Mouse (Mus musculus): ENCODE data around the gene Crtc2. TPM values are rescaled to one million over a fixed set of nuclear protein-coding genes. Genes with fewer than 3 reads are reported as not detected.
A peak's percentile ranks its signal among the peaks of the same experiment; 100 is the strongest.

Crtc2 gene
- total RNA-seq (2021): 10 to 100 TPM; 36.4 to 45.7 TPM
- long read RNA-seq, transcript Crtc2-201 (14 exons, 2,747 nt): major isoform, 6 of 24 reads
- long read RNA-seq, partial matches to known transcripts: 2 of 24 reads
- long read RNA-seq, other reads (novel, unspliced or antisense): 16 of 24 reads

DNA sequence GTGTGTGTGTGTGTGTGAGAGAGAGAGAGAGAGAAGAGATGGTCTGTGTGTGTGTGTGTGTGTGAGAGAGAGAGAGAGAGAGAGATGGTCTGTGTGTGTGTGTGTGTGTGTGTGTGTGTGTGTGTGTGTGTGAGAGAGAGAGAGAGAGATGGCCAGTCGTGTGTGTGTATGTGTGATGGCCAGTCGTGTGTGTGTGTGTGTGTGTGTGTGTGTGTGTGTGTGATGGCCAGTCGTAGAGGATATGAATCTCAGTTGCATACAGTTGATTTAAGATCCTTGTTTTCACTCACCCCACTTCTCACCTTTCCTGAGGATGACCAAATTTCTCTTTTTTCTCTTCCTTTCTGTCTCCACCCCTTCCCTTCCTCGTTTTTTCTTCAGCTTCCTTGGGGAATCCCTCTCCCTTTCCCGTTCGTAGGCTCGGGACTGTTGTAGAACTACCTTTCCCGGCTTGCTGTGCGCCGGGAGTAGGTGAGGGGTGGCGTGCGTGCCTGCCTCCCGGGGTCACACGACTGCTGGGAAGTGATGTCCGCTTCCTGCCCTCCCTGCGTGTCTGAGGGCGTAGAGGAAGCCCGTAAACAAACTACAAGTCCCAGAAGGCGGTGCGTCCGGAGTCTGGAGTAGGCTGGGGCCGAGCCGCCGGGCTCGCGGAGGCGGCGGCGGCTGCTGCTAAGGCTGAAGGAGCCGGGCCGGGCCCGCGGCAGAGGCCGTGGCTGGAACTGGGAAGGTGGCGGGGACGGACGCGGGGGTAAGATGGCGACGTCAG, at the start of gene Crtc2:
TSS of gene Crtc2 (plus strand) at position 511 of the 766 bp plus-strand sequence.
- peak; percentile 98 for DNase-seq (ENCODE audit: low spot score in 2 of 2)

DNA sequence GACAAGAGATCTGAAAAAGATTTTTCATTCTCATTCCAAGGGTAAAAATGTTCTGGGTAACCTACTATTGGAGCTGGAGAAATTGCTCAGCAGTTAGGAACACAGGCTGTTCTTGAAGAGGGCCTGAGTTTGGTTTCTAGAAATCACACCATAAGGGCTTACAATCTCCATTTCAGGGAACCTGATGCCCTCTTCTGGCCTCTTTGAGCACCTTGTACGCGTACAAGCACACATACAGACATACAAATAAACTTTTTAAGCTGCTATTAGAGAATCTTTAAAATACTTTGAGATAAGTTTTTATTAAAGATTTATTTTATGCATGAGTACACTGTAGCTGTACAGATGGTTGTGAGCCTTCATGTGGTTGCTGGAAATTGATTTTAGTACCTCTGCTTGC, 49.4 kb upstream of the Crtc2 start:
- no peak for DNase-seq (ENCODE audit: low spot score in 2 of 2)

DNA sequence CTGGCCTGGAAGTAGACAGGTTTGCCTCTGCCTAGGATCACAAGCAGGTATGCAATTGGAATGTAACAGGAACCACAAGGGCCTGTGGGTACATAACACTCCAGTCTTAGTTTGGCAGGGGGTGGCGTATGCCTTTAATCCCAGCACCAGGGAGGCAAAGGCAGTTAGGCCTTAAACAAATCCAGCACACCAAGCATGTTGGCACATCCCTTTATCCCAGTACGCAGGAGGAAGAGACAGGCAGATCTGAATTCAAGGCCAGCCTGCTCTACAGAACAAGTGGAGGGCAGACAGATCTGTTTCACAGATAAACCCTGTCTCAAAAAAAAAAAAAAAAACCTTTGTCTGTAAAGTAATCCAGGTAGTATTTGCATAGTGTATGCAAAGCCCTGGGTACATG, 45.3 kb upstream of the Crtc2 start:
- no peak for DNase-seq (ENCODE audit: low spot score in 2 of 2)

DNA sequence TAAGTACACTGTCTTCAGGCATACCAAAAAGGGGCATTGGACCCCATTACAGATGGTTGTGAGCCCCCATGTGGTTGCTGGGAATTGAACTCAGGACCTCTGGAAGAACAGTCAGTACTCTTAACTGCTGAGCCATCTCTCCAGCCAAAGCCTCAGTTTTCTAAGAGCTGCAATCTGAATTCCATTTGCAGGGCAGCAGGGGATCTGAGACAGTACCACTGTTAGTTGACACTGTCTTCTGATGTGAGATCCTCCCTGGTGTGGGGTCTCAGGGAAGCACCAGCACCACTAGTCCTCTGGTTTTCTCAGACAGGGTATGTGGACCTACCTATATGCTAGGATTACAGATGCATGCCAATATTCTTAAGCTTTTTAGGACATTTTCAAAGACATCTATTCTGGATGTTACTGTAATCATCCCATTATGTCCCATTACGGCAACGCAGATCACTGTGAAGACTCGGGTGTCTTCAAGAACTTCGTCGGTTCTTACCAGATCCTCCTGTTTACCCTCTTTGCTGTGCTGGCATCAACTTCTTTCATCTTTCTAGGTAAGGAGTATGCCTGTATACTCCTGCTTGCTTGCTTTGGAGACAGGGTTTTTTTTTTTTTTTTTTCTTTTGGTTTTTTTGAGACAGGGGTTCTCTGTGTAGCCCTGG, 43.9 kb upstream of the Crtc2 start:
- DNase-seq (ENCODE audit: low spot score in 2 of 2): no peak

DNA sequence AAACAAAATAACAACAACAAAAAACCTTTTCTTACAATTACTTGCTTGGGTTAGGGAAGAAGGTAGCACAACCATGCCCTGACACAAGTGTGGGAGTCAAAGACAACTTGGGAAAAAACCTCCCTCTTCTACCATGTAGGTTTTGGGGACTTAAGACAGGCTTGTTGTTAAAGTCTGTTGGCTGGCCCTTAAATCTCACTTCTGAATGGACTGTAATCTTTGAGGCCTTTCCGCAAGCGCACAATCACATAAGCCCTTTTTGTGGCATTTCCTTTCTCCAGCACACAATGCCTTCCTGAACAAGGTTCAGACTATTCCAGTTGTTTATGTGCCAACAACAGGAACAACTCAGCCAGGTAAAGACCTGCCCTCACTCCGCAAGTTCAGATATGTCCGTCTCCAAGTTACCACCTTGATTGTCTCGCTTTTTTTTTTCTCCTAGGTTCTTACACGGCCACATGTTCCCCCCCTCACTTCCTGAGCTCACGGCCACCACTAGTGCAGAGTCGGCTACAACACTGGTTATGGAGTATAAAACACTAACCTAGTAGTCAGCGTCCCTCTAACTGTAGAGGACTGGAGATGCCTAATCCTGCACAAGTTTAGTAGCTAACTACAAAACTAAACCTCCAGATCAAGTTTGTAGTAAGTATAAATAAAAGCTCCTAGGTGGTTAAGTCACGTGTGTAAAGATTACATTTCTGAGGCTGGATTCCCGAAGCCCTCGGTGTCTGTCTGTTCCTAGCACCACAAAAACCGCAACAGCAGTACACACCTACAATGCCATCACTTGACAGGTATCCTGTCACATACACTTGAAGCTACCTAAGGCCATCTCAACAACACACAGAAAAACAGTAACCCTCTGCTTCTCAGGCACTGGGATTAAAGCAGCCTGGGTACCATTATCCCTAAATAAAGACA, 42.2 kb upstream of the Crtc2 start:
- no peak for DNase-seq (ENCODE audit: low spot score in 2 of 2)

DNA sequence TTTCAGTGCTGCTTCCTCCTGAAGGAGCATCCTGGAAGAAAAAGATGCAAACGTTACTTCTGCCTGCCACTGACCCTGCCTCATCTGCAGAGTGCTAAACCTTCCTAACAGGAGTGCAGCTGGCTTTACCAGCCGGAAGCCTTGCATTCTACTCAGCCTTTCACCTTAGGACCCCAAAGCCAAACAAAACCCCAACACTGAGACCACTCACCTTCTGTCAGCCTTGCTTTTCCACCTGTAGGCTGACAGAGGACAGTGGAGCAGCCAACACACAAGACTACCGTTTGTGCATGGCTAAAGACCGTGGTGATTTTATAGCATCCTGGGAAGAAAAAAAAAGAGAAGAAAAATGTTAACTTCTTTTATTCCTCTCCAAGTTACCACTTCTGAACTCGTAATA, 41.2 kb upstream of the Crtc2 start:
- no peak for DNase-seq (ENCODE audit: low spot score in 2 of 2)

DNA sequence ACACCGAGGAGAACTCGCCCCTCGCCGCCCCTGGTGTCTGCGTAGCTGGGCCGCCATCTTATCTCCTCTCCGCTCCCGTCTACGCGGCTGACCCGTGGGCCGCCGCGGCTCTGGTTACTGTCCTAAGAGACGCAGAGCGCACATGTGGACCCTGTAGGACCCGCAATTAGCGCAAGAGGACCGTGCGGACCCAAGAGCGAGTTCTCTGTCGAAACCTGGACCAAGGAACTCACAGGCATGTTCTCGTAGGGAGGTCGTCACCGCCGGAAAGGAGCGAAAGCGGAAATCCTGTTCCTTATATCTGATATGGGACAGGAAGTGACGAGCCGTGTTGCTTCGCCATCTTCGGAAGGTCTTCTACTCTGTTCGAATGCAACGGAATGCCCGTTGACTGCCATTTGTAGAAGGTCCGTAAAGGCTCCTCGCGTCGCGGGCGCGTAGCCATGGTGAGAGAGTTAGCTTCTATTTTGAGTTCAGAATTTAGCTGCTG, 40.5 kb upstream of the Crtc2 start, which contains the start of the genes Rps27 and Rab13:
TSS of gene Rps27 (minus strand) at position 275 of the 490 bp plus-strand sequence.
TSS of gene Rab13 (plus strand) at position 319 of the 490 bp plus-strand sequence.
- peak; percentile 88 to 96 for DNase-seq (ENCODE audit: low spot score in 2 of 2)

DNA sequence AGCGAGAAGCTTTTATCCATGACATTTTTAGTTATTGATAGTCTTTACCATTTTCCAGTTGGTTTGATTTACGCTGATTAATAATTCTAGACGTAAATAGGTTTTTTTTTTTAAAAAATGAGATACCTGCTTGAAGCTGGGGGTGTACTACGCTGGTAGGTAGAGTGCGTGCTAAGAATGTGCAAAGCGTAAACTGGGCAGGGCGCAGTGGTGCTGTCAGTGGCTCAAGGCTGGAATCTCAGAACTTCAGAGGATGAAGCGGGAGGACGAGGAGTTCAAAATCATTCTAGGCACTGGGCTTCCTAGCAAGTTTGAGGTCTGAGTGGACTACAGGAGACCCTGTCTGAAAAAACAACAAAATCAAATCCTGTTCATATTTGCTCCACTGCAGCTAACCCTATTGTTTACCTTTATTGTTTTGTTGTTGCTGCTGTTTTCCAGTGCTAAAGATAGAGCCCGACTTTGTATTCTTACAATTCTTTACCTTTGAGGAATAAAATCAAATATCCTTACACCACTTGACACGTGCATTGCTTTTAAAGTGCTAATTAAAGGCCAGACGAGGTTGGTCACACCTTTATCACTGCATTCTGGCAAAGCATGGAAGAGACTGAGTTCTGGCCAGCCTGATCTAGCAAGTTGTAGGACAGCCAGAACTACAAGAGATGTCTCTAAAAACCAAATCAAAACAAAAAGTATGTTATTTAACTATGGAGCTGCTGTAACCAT, 39.8 kb upstream of the Crtc2 start:
- peak in 1 of 2 experiments; percentile 14 for DNase-seq (ENCODE audit: low spot score in 2 of 2)

DNA sequence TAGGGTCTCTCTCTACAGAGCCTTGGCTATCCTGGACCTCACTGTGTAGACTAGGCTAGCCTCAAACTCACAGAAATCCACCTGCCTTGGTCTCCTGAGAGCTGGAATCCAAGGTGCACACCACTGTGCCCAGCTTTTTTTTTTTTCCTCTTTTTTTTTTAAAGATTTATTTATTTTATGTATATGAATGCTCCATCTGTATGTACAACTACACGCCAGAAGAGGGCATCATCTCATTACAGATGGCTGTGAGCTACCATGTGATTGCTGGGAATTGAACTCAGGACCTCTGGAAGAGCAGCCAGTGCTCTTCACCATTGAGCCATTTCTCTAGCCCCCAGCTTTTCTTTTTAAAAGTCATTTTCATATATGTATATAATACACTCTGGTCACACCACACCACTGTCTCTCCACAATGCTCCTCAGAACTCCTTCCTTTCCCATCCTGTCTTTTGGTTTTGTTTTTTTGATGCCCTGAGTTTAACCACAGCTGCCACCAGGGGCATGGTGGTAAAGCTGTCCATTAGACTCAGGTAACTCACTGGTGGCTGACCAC, 38.1 kb upstream of the Crtc2 start:
- no peak for DNase-seq (ENCODE audit: low spot score in 2 of 2)

DNA sequence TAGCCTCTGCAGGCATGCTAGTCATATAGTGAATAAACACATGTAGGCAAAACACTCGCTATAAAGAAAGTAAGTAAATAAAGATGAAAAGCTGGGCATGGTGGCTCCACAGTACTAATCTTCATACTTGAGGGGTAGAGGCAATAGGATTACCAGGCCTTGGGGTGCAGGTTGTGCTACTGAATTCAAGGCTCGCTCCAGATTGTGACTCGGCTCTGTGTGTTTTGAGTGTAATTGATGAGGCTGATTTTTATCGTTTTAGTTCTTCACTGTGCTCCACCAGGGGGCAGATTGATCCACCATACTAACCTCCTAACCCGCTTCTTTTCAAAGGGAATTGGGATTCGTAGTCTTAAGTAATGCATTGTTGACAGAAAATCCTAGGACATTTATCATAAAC, 33.9 kb upstream of the Crtc2 start:
- DNase-seq (ENCODE audit: low spot score in 2 of 2): peak; percentile 38 to 81

DNA sequence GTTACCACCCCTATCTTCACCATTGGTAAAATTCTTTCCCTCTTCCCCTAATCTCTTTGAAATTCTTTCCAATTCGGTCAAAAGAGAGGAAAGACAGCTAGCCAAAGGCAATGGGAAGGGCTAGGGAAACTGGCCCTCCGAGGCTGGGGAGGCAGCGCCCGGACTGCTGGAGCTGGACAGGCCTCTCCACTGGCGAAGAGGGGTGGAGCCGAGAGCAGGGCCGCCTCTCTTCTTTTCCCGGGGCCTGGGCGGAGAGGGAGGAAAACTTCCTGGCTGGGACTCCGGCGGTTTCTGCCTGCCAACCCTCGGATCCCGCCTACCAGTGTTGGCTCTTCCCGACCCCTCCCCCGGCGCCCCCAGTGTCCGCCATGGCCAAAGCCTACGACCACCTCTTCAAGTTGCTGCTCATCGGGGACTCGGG, 33.4 kb upstream of the Crtc2 start:
- DNase-seq (ENCODE audit: low spot score in 2 of 2): peak; percentile 30 to 36

DNA sequence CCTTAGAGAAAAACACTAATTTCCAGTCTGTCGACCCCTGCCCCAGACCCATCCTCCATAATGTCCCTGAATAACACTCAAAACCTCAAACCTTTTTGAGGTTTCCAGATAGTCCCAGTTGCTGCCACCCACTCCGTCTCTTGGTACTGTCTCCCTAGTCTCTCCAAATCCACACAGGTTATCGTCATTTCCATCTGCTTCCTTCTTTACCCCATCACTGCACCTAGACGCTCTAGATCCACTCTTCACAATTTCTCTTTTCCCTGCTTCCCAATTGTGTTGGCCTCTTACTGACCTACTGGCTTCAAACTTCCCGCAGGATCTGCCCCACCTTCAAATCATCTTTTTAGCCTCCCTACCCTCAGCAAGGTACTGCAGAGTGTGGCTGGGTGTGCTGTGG, 32.8 kb upstream of the Crtc2 start:
- no peak for DNase-seq (ENCODE audit: low spot score in 2 of 2)

DNA sequence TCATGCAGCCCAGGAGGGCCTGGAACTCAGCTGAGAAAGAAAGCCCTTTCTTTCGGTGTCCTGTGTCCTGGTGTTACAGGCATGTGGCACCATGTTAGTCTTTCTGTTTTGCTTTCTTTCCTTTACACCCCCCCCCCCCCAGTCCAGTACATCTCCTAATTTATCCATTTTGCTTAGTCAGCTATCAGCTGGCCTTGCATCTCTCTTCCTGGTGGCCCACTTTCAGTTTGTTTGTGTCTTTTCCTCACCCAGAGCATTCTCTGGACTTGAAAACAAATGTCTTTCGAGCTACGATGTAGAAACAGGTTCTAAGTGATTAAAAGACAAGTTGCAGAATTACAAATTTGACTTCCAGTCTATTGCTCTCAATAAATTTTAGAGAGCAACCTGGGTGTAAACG, 31.5 kb upstream of the Crtc2 start:
- no peak for DNase-seq (ENCODE audit: low spot score in 2 of 2)

DNA sequence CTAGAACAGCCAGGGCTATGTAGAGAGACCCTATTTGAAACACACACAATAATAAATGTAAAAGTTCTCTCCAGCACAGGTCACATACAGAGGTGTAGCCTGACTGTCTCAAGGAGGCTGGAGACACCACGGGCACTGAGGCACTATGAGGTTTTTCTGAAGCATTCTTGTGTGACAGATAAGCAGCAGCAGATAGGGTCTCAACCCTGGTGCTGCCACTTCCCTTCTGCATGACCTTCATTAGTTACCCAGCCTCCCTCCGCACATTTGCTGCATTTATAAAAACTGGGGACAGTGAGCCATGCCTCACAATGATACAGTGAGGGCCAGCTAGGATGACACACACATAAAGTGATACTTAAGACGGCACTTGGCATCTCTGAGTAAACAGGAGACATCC, 31.0 kb upstream of the Crtc2 start:
- no peak for DNase-seq (ENCODE audit: low spot score in 2 of 2)

DNA sequence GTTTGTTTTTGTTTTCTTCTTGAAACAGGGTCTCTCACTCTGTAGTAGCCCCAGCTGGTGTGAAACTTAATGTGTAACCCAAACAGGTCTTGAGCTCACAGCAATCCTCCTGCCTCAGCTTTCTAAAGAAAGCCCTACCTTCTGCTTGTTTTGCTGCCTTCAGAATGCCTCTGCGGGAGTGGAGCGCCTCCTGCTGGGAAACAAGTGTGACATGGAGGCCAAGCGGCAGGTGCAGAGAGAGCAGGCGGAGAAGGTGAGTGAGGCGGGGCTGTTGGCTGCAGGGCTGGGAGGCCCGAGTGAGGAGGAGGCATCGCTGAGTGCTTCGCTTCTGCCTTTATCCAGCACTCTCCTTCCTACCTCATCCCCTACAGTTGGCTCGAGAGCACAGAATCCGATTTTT, 29.6 kb upstream of the Crtc2 start:
- DNase-seq (ENCODE audit: low spot score in 2 of 2): no peak

DNA sequence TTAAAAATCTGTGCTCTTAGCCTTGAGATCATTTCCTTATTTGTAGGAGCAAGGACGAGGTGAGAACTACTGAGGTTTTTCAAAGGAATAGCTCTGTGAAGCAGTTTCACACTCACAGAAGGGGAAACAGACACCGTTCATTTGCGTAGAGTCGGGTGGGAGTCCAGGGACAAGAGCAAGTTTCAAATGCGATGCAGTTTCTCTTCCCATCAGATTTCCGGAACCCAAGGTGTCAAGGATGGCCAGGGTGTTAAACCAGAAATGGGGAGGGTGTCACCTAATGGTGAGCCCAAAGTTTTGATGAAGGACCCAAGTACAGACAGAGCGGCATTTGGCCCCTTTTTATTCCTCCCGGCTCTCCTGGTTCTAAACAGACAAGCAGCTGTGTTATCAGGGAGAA, 22.9 kb upstream of the Crtc2 start:
- no peak for DNase-seq (ENCODE audit: low spot score in 2 of 2)

DNA sequence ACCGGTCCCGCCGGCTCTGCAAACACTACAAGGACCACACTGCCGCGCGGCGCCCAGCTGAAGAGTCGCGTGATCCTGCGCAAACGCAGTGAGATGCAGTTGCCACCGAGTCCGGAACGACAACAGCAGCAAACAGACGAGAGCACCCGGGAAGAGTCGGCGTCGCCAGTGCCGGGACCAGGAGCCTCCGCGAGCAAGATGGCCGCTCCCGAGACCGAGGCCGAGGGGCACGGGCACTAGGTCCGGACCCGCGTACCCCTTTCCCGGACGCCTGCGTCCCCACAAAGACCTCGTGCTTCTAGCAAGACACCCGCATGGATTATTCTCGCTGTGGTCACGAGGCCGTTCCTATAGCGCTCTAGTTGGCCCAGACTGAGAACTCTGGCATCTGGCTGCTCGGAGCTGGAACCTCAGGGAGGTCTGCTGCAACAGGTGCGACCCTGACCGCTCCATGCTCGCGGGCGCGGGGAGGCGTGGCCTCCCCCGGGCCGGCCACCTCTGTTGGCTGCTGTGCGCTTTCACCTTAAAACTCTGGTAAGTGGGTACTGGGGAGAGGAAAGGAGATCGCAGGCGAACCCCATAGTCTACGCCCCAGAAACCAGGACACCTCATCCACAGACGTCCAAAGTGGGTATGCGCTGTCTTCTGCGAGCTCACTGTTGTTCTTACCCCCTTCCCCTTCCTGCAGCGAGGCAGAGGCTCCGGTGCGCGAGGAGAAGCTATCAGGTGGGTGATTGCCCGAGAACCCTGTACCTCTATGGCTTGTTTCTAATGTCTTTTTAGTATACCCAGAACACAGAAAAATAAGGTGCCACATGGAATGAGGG, 22.2 kb upstream of the Crtc2 start, which contains the start of gene Jtb:
TSS of gene Jtb (plus strand) at position 91 of the 827 bp plus-strand sequence.
- peak; percentile 95 to 98 for DNase-seq (ENCODE audit: low spot score in 2 of 2)

DNA sequence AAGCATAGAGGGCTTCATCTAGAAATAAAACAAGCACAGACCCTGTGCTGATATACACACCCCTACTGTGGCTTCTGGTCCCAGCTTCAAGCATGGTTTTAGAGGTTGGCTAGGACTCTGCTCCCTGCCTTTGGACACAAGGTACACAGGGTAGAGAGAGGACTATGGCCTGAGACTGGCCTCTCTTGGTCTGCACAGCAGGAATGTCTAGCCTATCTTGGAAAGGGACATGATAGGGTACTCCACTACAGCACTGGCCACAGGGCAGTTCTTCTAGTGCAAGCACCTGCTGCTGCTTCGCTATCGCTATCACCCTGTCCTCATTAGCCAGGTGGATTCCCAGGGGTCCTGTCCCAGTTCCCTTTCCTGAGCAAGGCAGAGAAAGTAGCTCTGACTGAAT, 12.7 kb upstream of the Crtc2 start:
- DNase-seq (ENCODE audit: low spot score in 2 of 2): no peak
